Mouse (Mus musculus): ENCODE results near the gene Sdc1.

GRCm38 (mm10) chr12:8782565-8782964, 11.4 kb downstream of the Sdc1 start:
- TF ChIP-seq CTCF (IDR thresholded peaks at IDR 0.05; ENCODE audit: low read depth) (no peak), EP300 (IDR thresholded peaks at IDR 0.05; ENCODE audit: low read depth) (no peak)

Data from liver, postnatal 0 days (tissue).